Mouse (Mus musculus): ENCODE results near the gene Shc1. TPM values are rescaled to one million over a fixed set of nuclear protein-coding genes. Genes with fewer than 3 reads are reported as not detected.

Gene Shc1
- polyA plus RNA-seq, 1 experiment: 87.4 TPM

DNA sequence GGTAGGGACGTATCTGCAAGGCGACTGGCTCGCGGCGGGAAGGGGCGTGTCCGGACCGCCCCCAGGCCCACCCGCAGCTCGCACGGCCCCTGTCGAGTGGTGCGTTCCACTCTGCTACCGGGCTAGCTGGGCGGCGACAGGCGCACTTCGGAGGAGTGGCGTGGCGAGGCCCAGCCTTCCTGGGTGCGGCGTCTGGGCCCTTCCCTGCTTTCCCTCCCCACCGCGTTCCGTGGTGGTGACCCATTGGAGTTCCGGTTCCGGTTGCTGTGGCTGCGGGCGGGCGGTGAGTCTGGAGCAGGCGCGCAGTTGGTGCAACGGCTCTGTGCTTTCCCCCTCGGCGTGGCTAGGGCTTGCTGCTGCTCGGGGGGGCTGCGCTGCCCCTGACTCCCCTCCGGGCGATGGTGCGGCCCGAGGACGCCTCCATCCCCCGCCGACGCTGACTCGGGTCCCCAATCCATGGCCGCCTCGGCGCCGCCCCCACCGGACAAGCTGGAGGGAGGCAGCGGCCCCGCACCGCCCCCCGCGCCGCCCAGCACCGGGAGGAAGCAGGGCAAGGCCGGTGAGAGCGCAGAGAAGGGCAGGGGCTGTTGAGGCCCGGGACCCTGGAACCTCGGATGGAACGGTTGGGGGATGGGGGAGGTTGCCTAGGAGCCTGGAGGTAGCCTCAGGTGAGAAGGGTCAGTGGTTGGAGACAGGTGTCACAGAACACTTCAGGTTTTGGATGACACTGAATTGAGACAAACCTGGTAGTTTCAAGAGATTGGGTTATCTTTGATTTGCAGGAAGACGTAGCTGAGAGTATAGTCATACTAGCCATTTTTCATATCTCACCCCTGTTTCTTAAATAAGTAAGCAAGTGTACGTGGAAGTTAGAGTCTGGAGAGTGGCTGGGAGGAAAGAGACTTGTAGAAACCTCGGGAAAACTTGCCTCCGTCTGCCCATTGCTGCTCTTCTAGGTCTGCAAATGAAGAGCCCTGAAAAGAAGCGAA, 12.2 kb downstream of the Shc1 start, which contains the start of gene Pygo2:
Pygo2 (plus strand) TSS at position 44 of the 989 bp plus-strand sequence.
- Histone ChIP-seq H3K4me1 (ENCODE audit: control insufficient read depth, insufficient read depth, low read length) (no peaks in the 10 kb centered on the region), H3K9me3 (replicated peaks; ENCODE audit: control insufficient read depth, insufficient read depth, low read length, poor library complexity, severe bottlenecking) (no peaks in the 10 kb centered on the region), H3K36me3 (ENCODE audit: control insufficient read depth, insufficient read depth, low read length, poor library complexity, severe bottlenecking) (peaks cover 22% of the 10 kb centered on the region), H3K4me3 (ENCODE audit: low read depth, low read length) (peak within 1 kb of the TSS; percentile 78), H3K27ac (ENCODE audit: insufficient read depth, low read length) (peak within 1 kb of the TSS; percentile 10; the same call in 1 of the 2 replicates), H3K9ac (ENCODE audit: low read depth, poor library complexity, severe bottlenecking) (peak within 1 kb of the TSS; percentile 80), H3K27me3 (ENCODE audit: control insufficient read depth, insufficient read depth, low read length, poor library complexity, severe bottlenecking) (no peaks in the 10 kb centered on the region)
- TF ChIP-seq POLR2A (IDR thresholded peaks at IDR 0.05; ENCODE audit: insufficient read depth, low read length) (peak; percentile 72), EP300 (IDR thresholded peaks at IDR 0.05; ENCODE audit: insufficient read depth, low read depth, low read length) (0 out of 2 replicates have a peak, but pooled peaks have one; percentile 21), CTCF (IDR thresholded peaks at IDR 0.05; ENCODE audit: low read depth, low read length) (no peak)

GRCm38 (mm10) chr3:89432606-89433005, 14.4 kb downstream of the Shc1 start:
- Histone ChIP-seq H3K27me3 (ENCODE audit: control insufficient read depth, insufficient read depth, low read length, poor library complexity, severe bottlenecking) (no peaks in the 10 kb centered on the region), H3K9me3 (replicated peaks; ENCODE audit: control insufficient read depth, insufficient read depth, low read length, poor library complexity, severe bottlenecking) (no peaks in the 10 kb centered on the region), H3K9ac (ENCODE audit: low read depth, poor library complexity, severe bottlenecking) (no peak overlapping the region), H3K27ac (ENCODE audit: insufficient read depth, low read length) (no peak overlapping the region), H3K4me3 (ENCODE audit: low read depth, low read length) (no peak overlapping the region), H3K36me3 (ENCODE audit: control insufficient read depth, insufficient read depth, low read length, poor library complexity, severe bottlenecking) (peaks cover 15% of the 10 kb centered on the region), H3K4me1 (ENCODE audit: control insufficient read depth, insufficient read depth, low read length) (peaks cover 5% of the 10 kb centered on the region)
- TF ChIP-seq EP300 (IDR thresholded peaks at IDR 0.05; ENCODE audit: insufficient read depth, low read depth, low read length) (no peak), CTCF (IDR thresholded peaks at IDR 0.05; ENCODE audit: low read depth, low read length) (no peak), POLR2A (IDR thresholded peaks at IDR 0.05; ENCODE audit: insufficient read depth, low read length) (no peak)

- peaks cover 10% of the 10 kb centered on the region for H3K36me3 ChIP-seq (ENCODE audit: control insufficient read depth, insufficient read depth, low read length, poor library complexity, severe bottlenecking)
- no peaks in the 10 kb centered on the region for H3K27me3 ChIP-seq (ENCODE audit: control insufficient read depth, insufficient read depth, low read length, poor library complexity, severe bottlenecking)
- H3K9me3 ChIP-seq (replicated peaks; ENCODE audit: control insufficient read depth, insufficient read depth, low read length, poor library complexity, severe bottlenecking): no peaks in the 10 kb centered on the region
- H3K4me1 ChIP-seq (ENCODE audit: control insufficient read depth, insufficient read depth, low read length): peaks cover 5% of the 10 kb centered on the region
- TF ChIP-seq POLR2A (IDR thresholded peaks at IDR 0.05; ENCODE audit: insufficient read depth, low read length) (no peak), EP300 (IDR thresholded peaks at IDR 0.05; ENCODE audit: insufficient read depth, low read depth, low read length) (0 out of 2 replicates have a peak, but pooled peaks have one; percentile 25)
- no peak overlapping the region for H3K4me3 ChIP-seq (ENCODE audit: low read depth, low read length)
- H3K9ac ChIP-seq (ENCODE audit: low read depth, poor library complexity, severe bottlenecking): no peak overlapping the region
- peak overlapping the region; percentile 7; the same call in 1 of the 2 replicates for H3K27ac ChIP-seq (ENCODE audit: insufficient read depth, low read length)
These were observed 16.3 kb downstream of the Shc1 start for GRCm38 (mm10) chr3:89434532-89434931.

- Histone ChIP-seq H3K4me1 (ENCODE audit: control insufficient read depth, insufficient read depth, low read length) (peaks cover 5% of the 10 kb centered on the region), H3K36me3 (ENCODE audit: control insufficient read depth, insufficient read depth, low read length, poor library complexity, severe bottlenecking) (peaks cover 10% of the 10 kb centered on the region), H3K27me3 (ENCODE audit: control insufficient read depth, insufficient read depth, low read length, poor library complexity, severe bottlenecking) (no peaks in the 10 kb centered on the region), H3K9ac (ENCODE audit: low read depth, poor library complexity, severe bottlenecking) (no peak overlapping the region), H3K4me3 (ENCODE audit: low read depth, low read length) (no peak overlapping the region), H3K9me3 (replicated peaks; ENCODE audit: control insufficient read depth, insufficient read depth, low read length, poor library complexity, severe bottlenecking) (no peaks in the 10 kb centered on the region), H3K27ac (ENCODE audit: insufficient read depth, low read length) (0 out of 2 replicates have a peak overlapping the region, but pooled peaks have one; percentile 7)
- no peak for TF ChIP-seq EP300 (IDR thresholded peaks at IDR 0.05; ENCODE audit: insufficient read depth, low read depth, low read length)
- TF ChIP-seq CTCF (IDR thresholded peaks at IDR 0.05; ENCODE audit: low read depth, low read length): no peak
- TF ChIP-seq POLR2A (IDR thresholded peaks at IDR 0.05; ENCODE audit: insufficient read depth, low read length): no peak
These were observed 16.8 kb downstream of the Shc1 start for GRCm38 (mm10) chr3:89435041-89435440.

- TF ChIP-seq EP300 (IDR thresholded peaks at IDR 0.05; ENCODE audit: insufficient read depth, low read depth, low read length) (no peak), CTCF (IDR thresholded peaks at IDR 0.05; ENCODE audit: low read depth, low read length) (no peak), POLR2A (IDR thresholded peaks at IDR 0.05; ENCODE audit: insufficient read depth, low read length) (no peak)
- Histone ChIP-seq H3K9me3 (replicated peaks; ENCODE audit: control insufficient read depth, insufficient read depth, low read length, poor library complexity, severe bottlenecking) (no peaks in the 10 kb centered on the region), H3K9ac (ENCODE audit: low read depth, poor library complexity, severe bottlenecking) (peak within 1 kb of the TSS; percentile 68), H3K4me1 (ENCODE audit: control insufficient read depth, insufficient read depth, low read length) (peaks cover 5% of the 10 kb centered on the region), H3K27me3 (ENCODE audit: control insufficient read depth, insufficient read depth, low read length, poor library complexity, severe bottlenecking) (no peaks in the 10 kb centered on the region), H3K36me3 (ENCODE audit: control insufficient read depth, insufficient read depth, low read length, poor library complexity, severe bottlenecking) (peaks cover 10% of the 10 kb centered on the region), H3K27ac (ENCODE audit: insufficient read depth, low read length) (peak within 1 kb of the TSS; percentile 86), H3K4me3 (ENCODE audit: low read depth, low read length) (peak within 1 kb of the TSS; percentile 88)
These were observed 18.2 kb downstream of the Shc1 start, which contains the start of gene Pbxip1 for GRCm38 (mm10) chr3:89436176-89437113. Gene Pbxip1 (plus strand): TSS chr3:89436706.

All from ES-Bruce4 (cell line).